Mouse (Mus musculus) stomach, embryonic 16.5 days (tissue): ENCODE data around the gene Gpr19. TPM values are rescaled to one million over a fixed set of nuclear protein-coding genes. Genes with fewer than 3 reads are reported as not detected.

Experiments used
- ATAC-seq: fragments of 200-750 bp; cut with Nextera tagmentation; 2 replicates; pipeline ENCODE4 v1.8.0; 2017; ENCODE audit warnings: moderate number of reproducible peaks, moderate TSS enrichment; ENCODE audit not compliant: insufficient read depth, low FRiP score
- H3K27ac ChIP-seq: fragments of 300-500 bp; sonication (generic); 2 replicates; pipeline ENCODE4 v1.5.1; 2014; ENCODE audit warnings: low read length
- H3K27me3 ChIP-seq: fragments of 300-500 bp; sonication (generic); 2 replicates; pipeline ENCODE4 v1.6.1; 2014; ENCODE audit warnings: low read length, control low read depth, mixed read lengths; ENCODE audit not compliant: control insufficient read depth, insufficient read depth
- H3K36me3 ChIP-seq: fragments of 300-500 bp; sonication (generic); 2 replicates; pipeline ENCODE4 v1.6.1; 2014; ENCODE audit warnings: low read length; ENCODE audit not compliant: control insufficient read depth, insufficient read depth
- H3K4me1 ChIP-seq: fragments of 300-500 bp; sonication (generic); 2 replicates; pipeline ENCODE4 v1.6.1; 2014; ENCODE audit warnings: low read length, control low read depth, mixed read lengths; ENCODE audit not compliant: control insufficient read depth, insufficient read depth
- H3K4me2 ChIP-seq: fragments of 300-500 bp; sonication (generic); 2 replicates; pipeline ENCODE4 v1.6.1; 2014; ENCODE audit warnings: low read depth, low read length, mixed read lengths
- H3K4me3 ChIP-seq: fragments of 300-500 bp; sonication (generic); replicated peaks from 2 replicates; pipeline ENCODE4 v1.5.1; 2014; ENCODE audit warnings: mild to moderate bottlenecking, low read length
- H3K9ac ChIP-seq: fragments of 300-500 bp; sonication (generic); 2 replicates; pipeline ENCODE4 v1.6.1; 2014; ENCODE audit warnings: low read length
- H3K9me3 ChIP-seq: fragments of 300-500 bp; sonication (generic); replicated peaks from 2 replicates; pipeline ENCODE4 v1.6.1; 2016; ENCODE audit warnings: low read length, control low read depth; ENCODE audit not compliant: control insufficient read depth
- WGBS: fragments of 180-500 bp; shearing (Covaris S2); extraction: QIAGEN DNeasy Blood & Tissue Kit; methylation state at CpG from one replicate; pipeline ENCODE4 v1.1.7; 2014; 5-methylcytosine and 5-hydroxymethylcytosine counted together
- polyA plus RNA-seq: library from polyadenylated mRNA; unstranded; fragments of >200 nt; fragmentation: Nextera tagmentation; extraction: Ambion mirVana; gene quantifications from 2 replicates; pipeline ENCODE4 v1.2.1, GENCODE M21; 2015

The Gpr19 gene
- polyA plus RNA-seq, 1 experiment from 2014 or later = 9.7 TPM

DNA sequence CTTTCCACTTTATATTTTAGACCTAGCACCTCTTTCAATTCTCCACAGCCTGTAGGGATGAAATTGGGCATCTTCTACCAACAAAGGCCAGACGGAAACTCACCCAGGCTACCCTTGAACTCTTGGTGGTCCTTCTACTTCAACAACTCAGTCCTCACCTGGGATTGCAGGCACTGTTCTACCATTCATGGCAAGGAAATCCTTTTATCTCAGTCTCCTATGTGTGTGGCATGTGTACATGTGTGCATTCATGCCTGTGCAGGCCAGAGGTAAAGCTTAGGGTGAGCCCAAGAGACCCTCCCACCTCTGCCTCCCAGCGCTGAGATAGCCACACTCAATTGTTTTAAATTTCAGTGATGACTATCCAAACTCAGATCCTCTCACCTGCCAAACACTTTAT is 12.9 kb downstream of the Gpr19 start:
- Histone ChIP-seq H3K9ac (no peak overlapping the region), H3K4me3 (no peak overlapping the region), H3K4me2 (no peak overlapping the region), H3K4me1 (no peaks in the 10 kb centered on the region), H3K36me3 (no peaks in the 10 kb centered on the region), H3K27me3 (no peaks in the 10 kb centered on the region; the same call in 1 of the 2 replicates), H3K9me3 (no peaks in the 10 kb centered on the region), H3K27ac (no peak overlapping the region)
- no peak for ATAC-seq
- 81% methylated on average over 2 of the region's 2 CpGs for WGBS

DNA sequence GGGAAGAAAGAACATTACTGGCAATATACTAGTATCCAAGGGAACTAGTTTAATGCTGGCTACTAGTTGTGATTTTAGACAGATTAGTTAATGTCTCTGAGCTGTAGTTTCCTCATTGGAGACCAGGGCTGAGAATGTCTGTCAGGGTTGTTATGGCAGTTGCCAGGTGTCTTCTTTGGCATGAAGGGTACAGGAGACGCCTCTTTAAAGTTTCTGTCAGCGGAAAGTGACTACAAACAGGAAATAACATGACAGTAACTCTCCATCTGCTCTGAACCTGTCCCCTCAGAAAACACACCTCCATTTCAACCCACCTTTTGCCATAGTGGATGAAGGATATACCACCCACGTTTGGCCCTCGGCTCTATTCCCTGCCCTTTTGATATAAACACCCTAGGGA is 14.7 kb downstream of the Gpr19 start:
- H3K9ac ChIP-seq = no peak overlapping the region
- no peak overlapping the region for H3K4me2 ChIP-seq
- no peak overlapping the region for H3K27ac ChIP-seq
- H3K4me1 ChIP-seq = no peaks in the 10 kb centered on the region
- no peaks in the 10 kb centered on the region for H3K36me3 ChIP-seq
- WGBS = 80% methylated on average over 4 of the region's 4 CpGs
- no peaks in the 10 kb centered on the region for H3K9me3 ChIP-seq
- H3K4me3 ChIP-seq = no peak overlapping the region
- ATAC-seq = no peak
- no peaks in the 10 kb centered on the region; the same call in 1 of the 2 replicates for H3K27me3 ChIP-seq

DNA sequence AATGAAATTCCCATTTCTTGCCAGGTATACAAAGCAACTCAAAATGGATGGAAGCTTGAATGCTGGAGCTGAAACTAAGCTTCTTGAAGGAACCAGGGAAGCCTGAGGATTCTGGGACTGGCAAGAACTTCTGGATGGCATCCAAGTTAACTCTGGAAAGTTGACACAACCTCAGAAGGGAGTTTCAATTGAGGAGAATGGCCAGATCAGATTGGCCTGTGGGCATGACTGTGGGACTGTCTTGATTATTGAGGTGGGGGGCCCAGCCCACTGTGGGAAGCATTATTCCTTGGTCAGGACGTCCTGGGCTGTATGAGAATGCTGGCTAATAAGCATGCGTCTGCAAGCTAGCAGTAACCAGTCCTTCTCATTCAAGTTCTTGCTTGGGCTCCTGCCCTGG is 18.3 kb downstream of the Gpr19 start:
- Histone ChIP-seq H3K27me3 (no peaks in the 10 kb centered on the region), H3K4me2 (no peak overlapping the region), H3K4me3 (no peak overlapping the region), H3K9me3 (no peaks in the 10 kb centered on the region), H3K4me1 (no peaks in the 10 kb centered on the region), H3K27ac (no peak overlapping the region), H3K9ac (no peak overlapping the region), H3K36me3 (no peaks in the 10 kb centered on the region)
- ATAC-seq = no peak
- WGBS = 63% methylated on average over 2 of the region's 2 CpGs

DNA sequence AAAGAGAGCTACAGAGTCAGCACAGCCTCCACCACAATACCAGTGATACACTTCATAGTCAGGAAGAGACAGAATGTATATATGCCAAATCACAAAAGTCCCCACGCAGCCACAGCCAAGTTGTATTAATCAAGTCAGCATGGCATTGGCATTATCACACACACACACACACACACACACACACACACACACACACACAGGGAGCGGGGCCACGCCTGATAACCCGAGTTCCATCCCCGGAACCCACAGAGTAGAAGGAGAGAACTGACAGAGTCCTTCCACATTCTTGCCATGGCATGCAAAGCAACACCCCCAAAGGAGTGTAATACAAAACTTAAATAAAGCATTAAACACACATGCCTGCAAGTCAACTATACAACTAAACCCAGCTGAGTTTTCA is 18.8 kb downstream of the Gpr19 start:
- 75% methylated on average over 5 of the region's 5 CpGs for WGBS
- no peaks in the 10 kb centered on the region for H3K4me1 ChIP-seq
- no peak overlapping the region for H3K4me3 ChIP-seq
- no peaks in the 10 kb centered on the region for H3K9me3 ChIP-seq
- H3K27ac ChIP-seq = no peak overlapping the region
- H3K4me2 ChIP-seq = no peak overlapping the region
- H3K36me3 ChIP-seq = no peaks in the 10 kb centered on the region
- no peak for ATAC-seq
- no peak overlapping the region for H3K9ac ChIP-seq
- H3K27me3 ChIP-seq = no peaks in the 10 kb centered on the region

DNA sequence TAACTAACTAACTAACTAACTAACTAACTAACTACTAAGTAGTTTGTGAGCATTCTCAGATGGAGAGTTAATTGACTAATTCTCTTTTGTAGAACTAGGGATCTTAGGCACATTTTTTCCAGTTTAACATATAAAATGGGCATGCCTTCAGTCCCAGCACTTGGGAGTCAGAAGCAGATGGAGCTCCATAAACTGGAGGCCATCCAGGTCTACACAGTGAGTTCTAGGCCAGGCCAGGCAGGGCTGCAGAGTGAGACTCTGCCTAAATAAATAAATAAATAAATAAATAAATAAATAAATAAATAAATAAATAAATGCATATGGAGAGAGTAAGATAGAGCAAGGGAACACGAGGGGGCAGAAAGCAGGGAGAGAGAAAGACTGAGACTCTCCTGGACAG is 20.5 kb downstream of the Gpr19 start:
- Histone ChIP-seq H3K4me3 (no peak overlapping the region), H3K27ac (no peak overlapping the region), H3K9ac (no peak overlapping the region), H3K36me3 (no peaks in the 10 kb centered on the region), H3K27me3 (no peaks in the 10 kb centered on the region), H3K4me2 (no peak overlapping the region), H3K9me3 (no peaks in the 10 kb centered on the region), H3K4me1 (no peaks in the 10 kb centered on the region)
- 69% methylated on average over 1 of the region's 1 CpGs for WGBS
- ATAC-seq = no peak

DNA sequence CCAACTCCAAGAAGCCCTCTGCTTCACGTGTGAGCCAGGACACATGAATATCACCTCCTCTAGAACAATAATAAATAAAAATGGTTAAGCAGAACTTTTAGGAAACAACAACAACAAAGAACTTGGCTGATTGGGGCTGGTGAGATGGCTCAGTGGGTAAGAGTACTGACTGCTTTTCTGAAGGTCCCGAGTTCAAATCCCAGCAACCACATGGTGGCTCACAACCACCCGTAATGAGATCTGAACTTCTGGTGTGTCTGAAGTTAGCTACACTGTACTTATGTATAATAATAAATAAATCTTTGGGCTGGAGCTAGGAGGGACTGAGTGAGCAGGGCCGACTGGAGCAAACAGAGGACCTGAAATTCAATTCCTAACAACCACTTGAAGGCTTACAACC is 21.1 kb downstream of the Gpr19 start:
- Histone ChIP-seq H3K9ac (no peak overlapping the region), H3K4me2 (no peak overlapping the region), H3K36me3 (no peaks in the 10 kb centered on the region), H3K9me3 (no peaks in the 10 kb centered on the region), H3K27me3 (no peaks in the 10 kb centered on the region), H3K4me1 (no peaks in the 10 kb centered on the region), H3K4me3 (no peak overlapping the region), H3K27ac (no peak overlapping the region)
- ATAC-seq = no peak
- WGBS = 87% methylated on average over 4 of the region's 4 CpGs

DNA sequence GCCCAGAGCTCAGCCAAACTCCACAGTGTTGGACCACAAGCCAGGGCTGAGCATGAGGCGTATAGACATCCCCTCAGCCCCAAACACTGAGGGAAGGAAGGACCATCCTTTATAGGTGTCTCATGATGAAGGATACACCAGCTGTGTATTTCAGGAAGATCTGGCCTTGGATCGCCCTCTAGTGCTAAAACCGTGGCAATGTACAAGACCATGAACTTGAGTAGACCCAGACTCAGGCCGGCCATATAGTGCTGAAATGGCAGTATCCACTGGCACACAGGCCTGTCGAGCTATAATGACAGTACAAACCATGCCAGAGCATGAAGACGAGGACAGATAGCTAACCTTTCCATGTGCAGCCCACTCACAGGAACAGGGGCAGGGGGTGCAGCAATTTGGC is 21.6 kb downstream of the Gpr19 start:
- Histone ChIP-seq H3K4me1 (no peaks in the 10 kb centered on the region), H3K4me2 (no peak overlapping the region), H3K27me3 (no peaks in the 10 kb centered on the region), H3K36me3 (no peaks in the 10 kb centered on the region), H3K4me3 (no peak overlapping the region), H3K9me3 (no peaks in the 10 kb centered on the region), H3K9ac (no peak overlapping the region), H3K27ac (no peak overlapping the region)
- 78% methylated on average over 6 of the region's 6 CpGs for WGBS
- no peak for ATAC-seq

DNA sequence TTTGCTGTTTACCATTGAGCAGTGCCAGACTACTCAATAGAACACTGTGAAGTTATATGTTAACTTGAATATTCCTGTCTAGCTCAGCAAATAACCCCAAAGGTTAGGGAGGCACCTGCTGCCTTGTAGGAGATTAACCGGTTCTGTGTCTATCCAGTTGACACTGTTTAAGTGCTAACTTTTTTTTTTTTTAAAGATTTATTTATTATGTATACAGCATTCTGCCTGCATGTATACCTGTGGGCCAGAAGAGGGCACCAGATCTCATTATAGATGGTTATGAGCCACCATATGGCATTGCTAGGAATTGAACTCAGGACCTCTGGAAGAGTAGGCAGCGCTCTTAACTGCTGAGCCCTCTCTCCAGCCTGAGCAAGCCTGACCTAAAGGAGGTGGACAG is 25.4 kb downstream of the Gpr19 start:
- Histone ChIP-seq H3K27ac (no peak overlapping the region), H3K9ac (no peak overlapping the region), H3K4me1 (no peaks in the 10 kb centered on the region), H3K36me3 (peaks cover 6% of the 10 kb centered on the region; the same call in 1 of the 2 replicates), H3K27me3 (no peaks in the 10 kb centered on the region), H3K4me3 (no peak overlapping the region), H3K9me3 (no peaks in the 10 kb centered on the region), H3K4me2 (no peak overlapping the region)
- WGBS = 67% methylated on average over 2 of the region's 2 CpGs
- ATAC-seq = no peak

DNA sequence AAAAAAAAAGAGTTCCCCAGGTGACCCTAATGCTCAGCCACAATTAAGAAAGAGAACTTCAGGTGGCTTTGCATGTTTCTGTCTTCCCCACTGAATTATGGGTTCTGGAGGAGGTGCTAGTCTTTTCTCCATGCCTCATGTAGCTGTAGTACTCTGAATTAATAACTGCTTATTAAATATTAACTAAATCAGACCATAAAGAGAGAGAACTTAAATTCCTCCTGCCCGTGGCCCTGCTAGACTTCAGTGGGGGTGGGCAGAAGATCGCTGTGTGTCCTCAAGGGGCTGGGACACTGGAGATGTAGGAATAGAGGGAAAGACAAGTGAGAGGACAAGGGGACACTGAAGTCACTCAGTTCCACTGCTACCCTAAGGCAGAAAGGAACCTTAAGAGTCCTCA is 26.1 kb downstream of the Gpr19 start:
- Histone ChIP-seq H3K9me3 (no peaks in the 10 kb centered on the region), H3K27ac (no peak overlapping the region), H3K27me3 (no peaks in the 10 kb centered on the region), H3K4me3 (no peak overlapping the region), H3K4me2 (no peak overlapping the region), H3K4me1 (no peaks in the 10 kb centered on the region), H3K9ac (no peak overlapping the region), H3K36me3 (peaks cover 6% of the 10 kb centered on the region; the same call in 1 of the 2 replicates)
- no peak for ATAC-seq
- 71% methylated on average over 2 of the region's 2 CpGs for WGBS

DNA sequence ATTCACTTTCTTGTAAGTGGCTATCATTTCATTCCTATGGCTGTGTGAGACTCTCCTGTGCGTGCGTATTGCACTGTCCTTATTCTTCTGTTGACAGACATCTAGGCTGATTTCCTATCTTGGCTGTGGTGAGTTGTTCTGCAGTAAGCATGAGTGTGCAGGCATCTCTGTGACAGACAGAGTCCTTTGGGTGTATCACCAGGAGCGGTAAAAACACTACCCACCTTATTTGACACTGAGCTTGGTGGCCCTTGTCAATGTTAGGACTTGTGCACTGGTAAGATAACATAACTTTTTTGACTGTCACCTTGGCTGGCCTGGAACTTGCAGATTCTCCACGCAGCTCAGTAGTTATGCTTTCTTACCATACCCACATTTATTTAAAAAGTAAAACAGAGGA is 27.5 kb downstream of the Gpr19 start:
- Histone ChIP-seq H3K36me3 (peaks cover 6% of the 10 kb centered on the region; the same call in 1 of the 2 replicates), H3K4me3 (no peak overlapping the region), H3K27ac (no peak overlapping the region), H3K4me1 (no peaks in the 10 kb centered on the region), H3K27me3 (no peaks in the 10 kb centered on the region), H3K4me2 (no peak overlapping the region), H3K9me3 (no peaks in the 10 kb centered on the region), H3K9ac (no peak overlapping the region)
- WGBS = 91% methylated on average over 4 of the region's 4 CpGs
- ATAC-seq = no peak
